Mouse (Mus musculus): ENCODE data around the gene Ush2a. TPM values are rescaled to one million over a fixed set of nuclear protein-coding genes. Genes with fewer than 3 reads are reported as not detected.

Ush2a gene
- 0.14 and 0.15 TPM in 2 replicates for polyA plus RNA-seq (2016; fragmentation: Nextera tagmentation; extraction: Ambion mirVana)

DNA sequence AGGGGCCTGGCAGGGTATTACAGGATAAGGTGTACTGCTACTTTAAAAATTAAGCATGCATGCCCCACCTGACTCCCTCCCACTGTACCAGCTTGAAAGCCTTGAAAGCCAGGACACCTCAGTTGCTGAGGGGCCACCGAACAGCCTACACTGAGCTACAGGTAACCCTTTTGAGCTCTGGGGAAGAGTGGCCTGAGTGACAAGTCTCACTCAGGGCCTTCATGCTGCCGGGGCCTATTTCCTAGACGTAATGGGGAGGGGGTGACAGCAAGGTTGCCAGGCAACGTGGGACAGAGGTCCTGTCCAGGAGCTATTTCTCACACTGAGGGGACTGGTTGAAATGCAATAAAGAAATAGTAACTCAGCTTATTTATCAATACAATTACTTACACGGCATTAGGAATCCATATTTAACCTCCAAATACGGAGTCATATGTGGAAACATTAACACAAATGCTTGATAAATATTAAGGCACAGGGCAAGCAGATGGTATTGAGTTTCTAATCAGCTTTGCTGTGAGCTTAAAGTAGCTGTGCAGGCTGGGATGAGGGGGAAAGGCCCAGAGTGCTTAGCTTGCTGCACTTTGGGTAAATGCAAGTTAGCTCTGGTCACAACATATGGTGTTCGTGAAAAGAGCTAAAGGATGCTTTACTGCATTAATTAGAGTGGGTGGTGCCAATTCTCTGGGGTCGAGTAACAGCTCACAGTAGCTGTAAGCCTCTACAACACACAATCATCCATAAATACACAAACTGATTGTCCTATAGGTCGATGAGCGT, at the start of gene Ush2a:
TSS of gene Ush2a (plus strand) at position 121 of the 780 bp plus-strand sequence.
- Histone ChIP-seq H3K27me3 (ENCODE audit: insufficient read depth, poor library complexity, severe bottlenecking) (no peaks in the 10 kb centered on the region), H3K4me1 (peaks cover under 1% of the 10 kb centered on the region), H3K9me3 (no peaks in the 10 kb centered on the region), H3K4me3 (no peak within 1 kb of the TSS), H3K36me3 (no peaks in the 10 kb centered on the region), H3K27ac (no peak within 1 kb of the TSS)
- no peak for DNase-seq (ENCODE audit: low spot score)
- 66% methylated on average over 10 of the region's 10 CpGs for WGBS

DNA sequence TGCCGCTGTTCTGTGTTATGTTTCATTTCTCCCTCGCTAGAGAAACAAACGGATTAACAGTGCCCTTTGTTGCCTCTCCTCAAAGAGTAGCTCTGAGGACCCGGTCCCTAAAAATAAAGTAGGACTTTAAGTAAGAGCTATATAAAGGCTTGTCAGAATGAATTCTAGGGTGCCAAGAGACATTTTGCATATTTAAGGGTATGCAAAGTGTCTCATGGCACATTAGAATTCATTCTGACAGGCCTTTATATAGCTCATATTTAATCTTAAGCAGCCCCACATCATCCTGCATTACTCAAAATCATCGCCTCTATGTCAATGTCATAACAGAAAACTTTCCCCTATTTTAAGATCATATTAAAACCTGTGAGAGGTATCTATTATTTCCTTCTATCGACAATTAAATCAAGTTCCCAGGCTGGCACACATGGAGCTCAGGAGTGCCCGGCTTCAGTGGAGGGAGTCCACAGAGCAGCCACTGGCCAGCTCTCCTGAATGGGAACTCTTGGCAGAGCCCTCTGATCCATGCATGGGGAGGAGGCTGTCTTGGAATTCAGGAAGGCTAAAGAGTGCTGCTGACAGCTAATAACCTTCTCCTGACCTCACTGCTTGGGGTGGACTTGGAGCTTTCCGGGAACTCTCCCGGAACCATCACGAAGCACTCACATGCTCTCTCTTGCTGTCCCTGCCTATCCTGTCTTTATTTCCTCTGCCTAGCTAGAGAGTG, 46.8 kb upstream of the Ush2a start:
- H3K27me3 ChIP-seq (ENCODE audit: insufficient read depth, poor library complexity, severe bottlenecking) = no peaks in the 10 kb centered on the region
- no peaks in the 10 kb centered on the region for H3K9me3 ChIP-seq
- no peak overlapping the region for H3K27ac ChIP-seq
- peaks cover 12% of the 10 kb centered on the region; the same call in 1 of the 2 replicates for H3K36me3 ChIP-seq
- no peak overlapping the region for H3K4me3 ChIP-seq
- DNase-seq (ENCODE audit: low spot score) = no peak
- WGBS = 49% methylated on average over 10 of the region's 10 CpGs
- H3K4me1 ChIP-seq = peaks cover 8% of the 10 kb centered on the region

DNA sequence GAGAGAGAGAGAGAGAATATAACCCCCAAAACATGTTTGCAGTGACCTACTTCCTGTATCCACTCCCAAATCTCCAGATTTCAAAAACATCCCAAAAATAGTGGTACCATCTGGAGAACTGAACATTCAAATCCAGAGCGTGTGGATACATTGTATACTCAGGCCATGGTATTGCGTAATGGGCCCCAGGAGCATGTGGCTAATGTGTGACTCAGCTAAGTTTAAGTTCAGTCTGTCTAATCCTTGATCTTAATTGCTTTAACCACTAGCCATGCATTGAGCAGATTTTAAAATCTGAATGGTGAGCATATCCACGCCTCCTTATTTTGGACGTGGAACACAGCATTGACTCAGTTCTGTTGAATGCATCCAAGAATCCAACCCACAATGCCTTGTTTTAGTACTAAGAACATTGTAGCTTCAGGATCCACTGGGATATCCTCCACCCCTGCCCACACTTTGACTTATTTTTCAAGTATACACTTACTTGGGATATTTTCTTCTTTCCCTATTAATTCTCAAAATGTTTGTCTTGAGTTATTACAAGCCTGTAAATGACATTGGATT, 40.5 kb upstream of the Ush2a start:
- H3K4me1 ChIP-seq = no peaks in the 10 kb centered on the region
- no peak overlapping the region for H3K4me3 ChIP-seq
- H3K27ac ChIP-seq = no peak overlapping the region
- no peak for DNase-seq (ENCODE audit: low spot score)
- no peaks in the 10 kb centered on the region for H3K9me3 ChIP-seq
- no peaks in the 10 kb centered on the region for H3K36me3 ChIP-seq
- no peaks in the 10 kb centered on the region for H3K27me3 ChIP-seq (ENCODE audit: insufficient read depth, poor library complexity, severe bottlenecking)
- 86% methylated on average over 4 of the region's 4 CpGs for WGBS

DNA sequence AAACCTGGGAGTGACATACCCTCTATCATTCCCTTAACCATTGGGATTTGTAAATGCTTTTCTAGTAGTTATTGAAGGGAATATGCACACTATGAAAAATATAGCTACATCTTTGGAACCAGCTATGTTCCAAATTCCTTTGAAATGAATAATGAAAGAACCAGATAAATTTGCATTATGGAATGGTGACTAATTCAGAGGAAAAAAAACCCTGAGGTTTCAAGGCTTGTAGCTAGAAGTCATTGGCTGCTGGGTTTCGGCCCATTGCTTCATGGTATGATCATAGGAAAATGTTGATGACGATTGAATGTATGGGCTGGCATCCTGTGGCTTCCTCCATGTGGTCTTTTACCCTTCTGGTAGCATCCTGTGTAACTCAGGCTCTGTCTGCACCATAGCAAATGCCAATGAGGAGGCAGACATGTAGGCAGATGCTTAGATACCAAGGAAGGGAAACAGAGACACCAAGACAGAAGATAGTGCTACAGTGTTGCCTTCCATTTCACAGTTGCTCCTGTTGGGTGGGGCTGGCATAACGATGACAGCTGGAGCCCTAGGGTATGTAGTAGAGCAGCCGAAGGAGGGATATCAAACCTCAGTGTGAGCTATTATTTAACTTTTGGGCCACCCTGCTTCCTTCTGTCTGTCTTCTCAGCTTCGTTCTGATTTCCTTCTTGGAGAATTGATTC, 28.6 kb upstream of the Ush2a start:
- no peak overlapping the region for H3K27ac ChIP-seq
- 79% methylated on average over 5 of the region's 5 CpGs for WGBS
- DNase-seq (ENCODE audit: low spot score) = no peak
- H3K4me3 ChIP-seq = no peak overlapping the region
- no peaks in the 10 kb centered on the region for H3K36me3 ChIP-seq
- no peaks in the 10 kb centered on the region for H3K4me1 ChIP-seq
- H3K27me3 ChIP-seq (ENCODE audit: insufficient read depth, poor library complexity, severe bottlenecking) = no peaks in the 10 kb centered on the region
- H3K9me3 ChIP-seq = no peaks in the 10 kb centered on the region

DNA sequence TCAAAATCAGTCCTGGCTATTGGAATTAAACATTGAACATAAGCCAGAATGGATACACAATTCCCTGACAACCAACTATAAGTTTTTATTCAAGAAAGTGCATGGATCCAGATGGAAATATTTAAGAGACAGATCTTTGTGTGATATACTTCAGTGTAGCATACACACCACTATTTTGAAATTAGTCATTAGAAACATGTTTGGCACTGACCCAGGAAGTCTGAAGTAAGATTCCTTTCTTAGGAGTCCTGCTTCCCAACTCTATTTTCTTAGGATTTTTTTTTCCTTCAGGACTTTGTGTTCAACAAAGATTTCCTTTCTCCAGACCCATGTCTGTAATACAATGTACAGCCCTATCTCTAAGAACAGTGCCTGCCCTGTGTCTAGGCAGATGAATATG, 23.2 kb upstream of the Ush2a start:
- Histone ChIP-seq H3K4me1 (peaks cover 6% of the 10 kb centered on the region; the same call in 1 of the 2 replicates), H3K9me3 (no peaks in the 10 kb centered on the region), H3K27me3 (ENCODE audit: insufficient read depth, poor library complexity, severe bottlenecking) (no peaks in the 10 kb centered on the region), H3K36me3 (no peaks in the 10 kb centered on the region), H3K4me3 (no peak overlapping the region), H3K27ac (no peak overlapping the region)
- no peak for DNase-seq (ENCODE audit: low spot score)

DNA sequence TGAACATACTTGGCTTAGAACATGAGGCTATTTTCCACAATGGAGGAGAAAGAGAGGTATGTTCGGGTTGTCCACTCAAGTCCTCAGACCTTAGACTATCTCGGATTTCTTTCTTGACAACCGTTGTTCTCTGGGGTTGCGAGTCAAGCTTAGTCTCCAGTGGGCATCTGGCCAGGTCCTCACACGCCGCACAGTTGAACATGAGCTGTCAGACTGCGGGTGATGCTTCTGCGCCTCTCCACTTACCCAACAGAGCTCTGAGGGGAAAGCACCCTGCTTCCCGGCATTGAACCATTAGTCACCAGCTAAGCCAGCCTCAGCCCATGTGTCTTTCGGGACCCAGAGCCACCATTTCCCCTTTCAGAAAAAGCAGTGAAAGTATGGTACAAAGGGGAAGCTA, 20.1 kb upstream of the Ush2a start:
- whole genome bisulfite sequencing = 89% methylated on average over 10 of the region's 10 CpGs
- Histone ChIP-seq H3K27ac (no peak overlapping the region), H3K4me3 (no peak overlapping the region), H3K4me1 (peaks cover 6% of the 10 kb centered on the region; the same call in 1 of the 2 replicates), H3K27me3 (ENCODE audit: insufficient read depth, poor library complexity, severe bottlenecking) (no peaks in the 10 kb centered on the region), H3K9me3 (no peaks in the 10 kb centered on the region), H3K36me3 (no peaks in the 10 kb centered on the region)
- no peak for DNase-seq (ENCODE audit: low spot score)

DNA sequence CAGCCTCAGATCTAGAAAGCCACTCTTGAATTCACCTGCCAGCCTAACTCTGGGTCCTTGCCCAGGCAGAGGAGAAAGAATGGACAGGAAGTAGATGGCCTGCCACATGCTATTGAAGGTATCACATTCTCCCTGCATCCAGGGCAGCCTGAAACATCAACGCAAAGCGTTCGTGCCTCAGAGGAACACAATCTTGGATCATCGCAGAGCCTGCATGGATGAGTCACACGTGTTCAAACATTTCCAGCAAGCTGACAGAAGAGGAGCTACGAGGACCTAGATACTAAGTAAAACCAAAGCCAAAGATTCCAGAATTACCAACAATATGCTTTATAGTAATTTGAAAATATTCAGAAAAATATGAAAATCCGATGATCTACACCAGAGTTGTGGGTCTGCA, 4.3 kb upstream of the Ush2a start:
- no peaks in the 10 kb centered on the region; the same call in 1 of the 2 replicates for H3K4me1 ChIP-seq
- WGBS = 90% methylated on average over 7 of the region's 7 CpGs

DNA sequence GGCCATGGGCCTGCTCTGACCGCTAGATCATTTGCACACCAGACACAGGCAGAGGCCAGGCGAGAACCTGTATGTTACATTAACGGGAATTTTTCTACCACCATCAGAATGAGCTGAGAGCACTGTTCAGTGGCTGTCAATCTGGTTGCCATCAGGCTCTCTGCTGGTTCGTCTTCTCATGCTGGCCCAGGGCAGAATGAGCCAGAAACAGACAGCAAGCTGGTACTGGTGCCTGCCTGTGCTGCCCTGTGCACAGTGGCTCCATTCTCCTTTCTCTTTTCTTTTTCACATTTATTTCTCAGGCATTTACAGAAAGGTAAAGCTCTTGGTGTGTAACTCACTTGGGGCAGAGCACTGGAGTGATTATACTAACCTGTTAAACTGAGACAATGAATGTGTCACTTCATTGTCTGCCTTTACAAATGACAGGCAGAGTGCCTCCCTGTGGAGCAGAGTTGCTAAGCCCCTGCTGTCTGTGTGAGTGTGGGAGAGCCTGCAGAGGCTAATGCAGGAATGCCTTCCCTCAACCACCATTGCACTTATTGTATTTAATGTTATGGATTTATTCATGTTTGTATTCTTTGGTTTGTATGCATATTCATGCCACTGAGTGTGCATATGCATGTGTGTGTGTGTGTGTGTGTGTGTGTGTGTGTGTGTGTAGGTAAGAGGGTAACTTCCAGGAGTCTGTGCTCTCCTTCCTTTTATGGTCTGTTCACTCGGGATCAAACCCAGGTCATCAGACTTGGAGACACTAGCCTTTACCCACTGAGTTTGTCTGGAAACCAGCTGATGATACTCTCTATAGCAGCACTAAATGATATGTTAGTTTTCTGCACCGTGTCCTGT, 1.3 kb upstream of the Ush2a start:
- Histone ChIP-seq H3K9me3 (no peaks in the 10 kb centered on the region), H3K4me1 (no peaks in the 10 kb centered on the region; the same call in 1 of the 2 replicates), H3K27ac (peak overlapping the region; percentile 44; the same call in 1 of the 2 replicates), H3K36me3 (no peaks in the 10 kb centered on the region), H3K27me3 (ENCODE audit: insufficient read depth, poor library complexity, severe bottlenecking) (no peaks in the 10 kb centered on the region), H3K4me3 (no peak overlapping the region)
- 72% methylated on average over 6 of the region's 6 CpGs for WGBS
- DNase-seq (ENCODE audit: low spot score) = no peak

More for the DNA sequence above, 4.3 kb upstream of the Ush2a start:
- no peak overlapping the region for H3K27ac ChIP-seq
- H3K36me3 ChIP-seq = no peaks in the 10 kb centered on the region
- H3K27me3 ChIP-seq (ENCODE audit: insufficient read depth, poor library complexity, severe bottlenecking) = no peaks in the 10 kb centered on the region
- no peaks in the 10 kb centered on the region for H3K9me3 ChIP-seq
- no peak for DNase-seq (ENCODE audit: low spot score)
- H3K4me3 ChIP-seq = no peak overlapping the region

DNA sequence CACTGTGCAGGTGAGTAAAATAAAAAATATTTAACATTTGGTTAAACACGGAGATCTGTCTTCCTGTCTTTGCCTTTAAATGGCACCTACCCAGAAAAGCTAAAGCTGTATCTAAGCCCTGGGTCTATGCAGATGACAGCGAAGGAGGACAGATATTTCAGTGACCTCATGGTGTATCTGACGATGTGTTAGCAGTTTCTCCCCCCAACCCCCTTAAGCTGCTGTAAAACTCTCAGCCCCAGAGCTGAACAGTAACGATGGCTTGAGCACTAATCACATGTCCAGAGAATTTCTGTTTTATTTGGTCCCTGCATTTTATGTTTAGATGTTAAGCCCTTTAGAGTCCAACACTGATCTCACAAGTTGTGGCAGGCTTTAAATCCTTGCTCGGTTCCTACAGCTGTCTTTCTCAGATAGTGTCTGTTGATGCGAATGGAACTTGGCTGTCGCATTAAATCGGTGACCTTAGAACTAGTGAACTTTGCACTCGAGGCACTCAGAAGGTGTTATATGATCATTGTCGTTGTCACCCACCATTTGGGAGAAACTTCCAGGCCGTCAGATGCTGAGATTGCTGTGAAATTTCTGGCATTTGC, 5.4 kb downstream of the Ush2a start:
- H3K27me3 ChIP-seq (ENCODE audit: insufficient read depth, poor library complexity, severe bottlenecking) = no peaks in the 10 kb centered on the region
- no peak overlapping the region for H3K27ac ChIP-seq
- H3K4me1 ChIP-seq = peaks cover 4% of the 10 kb centered on the region; the same call in 1 of the 2 replicates
- no peak for DNase-seq (ENCODE audit: low spot score)
- 0 out of 2 replicates have a peak overlapping the region, but pooled peaks have one; percentile 5 for H3K4me3 ChIP-seq
- H3K36me3 ChIP-seq = no peaks in the 10 kb centered on the region
- WGBS = 49% methylated on average over 11 of the region's 11 CpGs
- no peaks in the 10 kb centered on the region for H3K9me3 ChIP-seq

DNA sequence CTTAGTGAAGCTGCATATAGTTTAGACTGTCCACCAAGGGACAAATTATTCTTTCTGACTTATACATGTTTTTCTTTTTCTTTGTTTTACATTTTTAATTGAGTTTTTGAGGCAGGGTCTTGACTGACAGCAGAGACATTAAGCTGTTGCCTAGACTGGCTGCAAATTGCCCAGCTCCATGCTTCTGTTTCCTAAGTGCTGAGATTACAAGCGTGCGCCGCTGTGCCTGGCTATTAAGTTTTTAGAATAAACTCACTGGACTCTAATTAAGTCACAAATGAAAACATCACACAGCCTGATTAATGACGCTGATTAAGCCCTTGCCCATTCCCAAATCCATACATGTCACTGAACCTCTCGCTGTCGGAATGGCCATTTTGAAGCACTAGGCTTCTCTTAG, 7.2 kb downstream of the Ush2a start:
- Histone ChIP-seq H3K36me3 (no peaks in the 10 kb centered on the region), H3K27me3 (ENCODE audit: insufficient read depth, poor library complexity, severe bottlenecking) (no peaks in the 10 kb centered on the region), H3K4me3 (no peak overlapping the region), H3K9me3 (no peaks in the 10 kb centered on the region), H3K27ac (no peak overlapping the region), H3K4me1 (peaks cover 4% of the 10 kb centered on the region; the same call in 1 of the 2 replicates)
- no peak for DNase-seq (ENCODE audit: low spot score)
- 86% methylated on average over 6 of the region's 6 CpGs for WGBS

DNA sequence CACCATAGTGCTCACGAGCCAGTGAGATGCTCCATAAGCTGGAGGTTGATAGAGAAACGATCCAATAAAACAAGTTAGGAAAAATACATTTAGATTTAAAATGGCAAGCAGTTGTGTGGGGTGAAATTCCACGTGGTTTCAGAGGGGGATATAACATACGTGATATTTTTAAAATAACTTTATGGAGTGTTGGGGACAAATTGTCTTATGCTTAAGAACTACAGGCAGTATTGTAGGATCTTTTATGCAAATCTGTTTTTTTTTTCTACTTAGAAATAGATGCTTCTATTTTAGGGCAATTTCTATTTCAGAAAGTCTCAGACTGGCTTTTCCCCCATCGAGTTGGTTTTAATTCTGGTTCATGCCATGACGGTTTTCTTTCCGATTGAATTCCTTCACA, 51.5 kb downstream of the Ush2a start:
- H3K9me3 ChIP-seq = no peaks in the 10 kb centered on the region
- WGBS = 83% methylated on average over 7 of the region's 7 CpGs
- no peaks in the 10 kb centered on the region for H3K4me1 ChIP-seq
- DNase-seq (ENCODE audit: low spot score) = no peak
- no peaks in the 10 kb centered on the region for H3K27me3 ChIP-seq (ENCODE audit: insufficient read depth, poor library complexity, severe bottlenecking)
- H3K4me3 ChIP-seq = no peak overlapping the region
- H3K27ac ChIP-seq = no peak overlapping the region
- H3K36me3 ChIP-seq = no peaks in the 10 kb centered on the region

DNA sequence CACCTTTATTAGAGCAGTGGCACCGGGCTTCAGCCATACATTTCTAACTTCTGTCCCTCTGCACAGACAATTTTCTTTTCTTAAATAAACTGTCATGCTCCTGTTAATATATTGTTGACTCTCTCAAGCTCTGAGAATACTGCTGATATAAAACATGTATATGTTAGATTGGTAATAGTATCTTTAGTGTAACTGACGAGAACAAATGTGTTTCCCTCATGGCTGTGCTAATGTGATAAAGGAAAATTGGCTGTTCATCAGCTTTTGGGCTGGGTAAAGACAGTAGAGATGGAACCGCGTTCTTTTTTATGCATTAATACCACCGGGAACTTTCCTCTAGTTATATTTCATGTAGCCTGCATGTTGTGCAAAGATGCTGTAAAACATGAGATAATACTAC, 54.8 kb downstream of the Ush2a start:
- no peak overlapping the region for H3K27ac ChIP-seq
- 86% methylated on average over 5 of the region's 5 CpGs for WGBS
- no peaks in the 10 kb centered on the region for H3K27me3 ChIP-seq (ENCODE audit: insufficient read depth, poor library complexity, severe bottlenecking)
- no peak for DNase-seq (ENCODE audit: low spot score)
- no peak overlapping the region for H3K4me3 ChIP-seq
- no peaks in the 10 kb centered on the region for H3K9me3 ChIP-seq
- no peaks in the 10 kb centered on the region for H3K4me1 ChIP-seq
- no peaks in the 10 kb centered on the region for H3K36me3 ChIP-seq

Measured in heart, embryonic 10.5 days (tissue).